Mouse (Mus musculus) olfactory bulb, adult 2 months (tissue): ENCODE measurements around the gene Nosip.

Experiments
- CTCF ChIP-seq: fragments of 200-500 bp; IDR thresholded peaks from 2 replicates; pipeline ENCODE4 v1.5.1; 2012; ENCODE audit warnings: low read depth, mild to moderate bottlenecking, low read length, moderate library complexity; ENCODE audit not compliant: insufficient read depth
- POLR2A ChIP-seq: fragments of 200-500 bp; IDR thresholded peaks from 2 replicates; pipeline ENCODE4 v1.6.1; 2012; ENCODE audit warnings: mild to moderate bottlenecking, low read depth, low read length, moderate library complexity; ENCODE audit not compliant: insufficient read depth

- TF ChIP-seq CTCF (no peak), POLR2A (no peak)
Measured at GRCm38 (mm10) chr7:45025601-45026220, 36.5 kb upstream of the Nosip start.
